Mouse (Mus musculus) CH12.LX (cell line): Measurements from ENCODE around the gene St6galnac1.

ENCODE experiments used
- CHD1 ChIP-seq: IDR thresholded peaks from 2 replicates; pipeline ENCODE4 v1.6.1; 2012; ENCODE audit warnings: low read depth, low read length, improper control_type of control experiment, inconsistent platforms
- CHD2 ChIP-seq: IDR thresholded peaks from 2 replicates; pipeline ENCODE4 v1.6.1; 2011; ENCODE audit warnings: low read length, improper control_type of control experiment
- CTCF ChIP-seq, 2 experiments: IDR thresholded peaks in 1 of 2; conservative IDR thresholded peaks in 1 of 2; 2 replicates each; pipeline ENCODE4 v1.5.1; 2011 to 2012; ENCODE audit warnings: low read depth in 2 of 2, low read length in 2 of 2, improper control_type of control experiment in 1 of 2, inconsistent platforms in 1 of 2, mild to moderate bottlenecking in 1 of 2, moderate library complexity in 1 of 2
- KAT2A ChIP-seq: IDR thresholded peaks from 2 replicates; pipeline ENCODE4 v1.6.1; 2012; ENCODE audit warnings: low read length, improper control_type of control experiment, inconsistent platforms; ENCODE audit not compliant: insufficient replicate concordance
- MAX ChIP-seq: IDR thresholded peaks from 2 replicates; pipeline ENCODE4 v1.6.1; 2011; ENCODE audit warnings: low read length, improper control_type of control experiment
- MXI1 ChIP-seq: IDR thresholded peaks from 2 replicates; pipeline ENCODE4 v1.6.1; 2011; ENCODE audit warnings: mild to moderate bottlenecking, low read depth, low read length, improper control_type of control experiment
- POLR2A ChIP-seq: IDR thresholded peaks from 2 replicates; pipeline ENCODE4 v1.6.1; 2011; ENCODE audit warnings: low read depth, mild to moderate bottlenecking, improper control_type of control experiment, low read length
- RCOR1 ChIP-seq: conservative IDR thresholded peaks from 2 replicates; pipeline ENCODE4 v1.6.1; 2012; ENCODE audit warnings: low read depth, mild to moderate bottlenecking, inconsistent platforms, low read length, improper control_type of control experiment
- SMC3 ChIP-seq: IDR thresholded peaks from 2 replicates; pipeline ENCODE4 v1.6.1; 2011; ENCODE audit warnings: low read depth, low read length, improper control_type of control experiment
- UBTF ChIP-seq: IDR thresholded peaks from 2 replicates; pipeline ENCODE4 v1.6.1; 2012; ENCODE audit warnings: low read depth, mild to moderate bottlenecking, inconsistent platforms, low read length, improper control_type of control experiment, moderate library complexity
- ZMIZ1 ChIP-seq: IDR thresholded peaks from 2 replicates; pipeline ENCODE4 v1.6.1; 2012; ENCODE audit warnings: low read depth, mild to moderate bottlenecking, inconsistent platforms, low read length, improper control_type of control experiment

- TF ChIP-seq POLR2A (no peak), UBTF (no peak), KAT2A (no peak), MAX (no peak), MXI1 (no peak), CTCF (conservative IDR thresholded peaks at IDR 0.05 in 1 of 2, IDR thresholded peaks at IDR 0.05 in 1 of 2; ENCODE audit: low read depth in 2 of 2, low read length in 2 of 2) (no peak), SMC3 (no peak), CHD2 (no peak), CHD1 (no peak), RCOR1 (no peak), ZMIZ1 (no peak)
Measured at GRCm38 (mm10) chr11:116807526-116807925, 32.2 kb upstream of the St6galnac1 start.
